Mouse (Mus musculus) embryonic facial prominence, embryonic 11.5 days (tissue): ENCODE data around the gene Slc6a17. TPM values are rescaled to one million over a fixed set of nuclear protein-coding genes. Genes with fewer than 3 reads are reported as not detected.

ENCODE experiments used
- ATAC-seq: fragments of 200-750 bp; cut with Nextera tagmentation; replicated peaks from 2 replicates; pipeline ENCODE4 v1.8.0; 2017; ENCODE audit warnings: low read depth; ENCODE audit not compliant: insufficient number of reproducible peaks, low FRiP score, low TSS enrichment
- DNase-seq: peaks from one replicate; pipeline ENCODE4 v3.0.0-alpha.2; 2015; ENCODE audit warnings: low spot score
- H3K27ac ChIP-seq: fragments of 300-500 bp; sonication (generic); replicated peaks from 2 replicates; pipeline ENCODE4 v1.5.1; 2014; ENCODE audit warnings: mild to moderate bottlenecking, low read depth, low read length, control low read depth
- H3K27me3 ChIP-seq: fragments of 300-500 bp; sonication (generic); 2 replicates; pipeline ENCODE4 v1.6.1; 2014; ENCODE audit warnings: mild to moderate bottlenecking, low read length, moderate library complexity, mixed read lengths; ENCODE audit not compliant: control insufficient read depth, insufficient read depth
- H3K36me3 ChIP-seq: fragments of 300-500 bp; sonication (generic); replicated peaks from 2 replicates; pipeline ENCODE4 v1.6.1; 2014; ENCODE audit warnings: low read depth, mild to moderate bottlenecking, low read length, moderate library complexity, mixed read lengths; ENCODE audit not compliant: control insufficient read depth, insufficient read depth
- H3K4me1 ChIP-seq: fragments of 300-500 bp; sonication (generic); 2 replicates; pipeline ENCODE4 v1.6.1; 2014; ENCODE audit warnings: low read length, mixed read lengths; ENCODE audit not compliant: control insufficient read depth, insufficient read depth
- H3K4me2 ChIP-seq: fragments of 300-500 bp; sonication (generic); 2 replicates; pipeline ENCODE4 v1.6.1; 2014; ENCODE audit warnings: low read depth, mild to moderate bottlenecking, control low read depth, low read length, moderate library complexity
- H3K4me3 ChIP-seq: fragments of 300-500 bp; sonication (generic); 2 replicates; pipeline ENCODE4 v1.5.1; 2014; ENCODE audit warnings: low read depth, low read length, control low read depth
- H3K9ac ChIP-seq: fragments of 300-500 bp; sonication (generic); replicated peaks from 2 replicates; pipeline ENCODE4 v1.6.1; 2014; ENCODE audit warnings: mild to moderate bottlenecking, control low read depth, low read length
- H3K9me3 ChIP-seq: fragments of 300-500 bp; sonication (generic); replicated peaks from 2 replicates; pipeline ENCODE4 v1.6.1; 2016; ENCODE audit warnings: mild to moderate bottlenecking, low read length, inconsistent platforms, mixed read lengths; ENCODE audit not compliant: control insufficient read depth
- WGBS: fragments of 180-500 bp; shearing (Covaris S2); extraction: QIAGEN DNeasy Blood & Tissue Kit; methylation state at CpG from one replicate; pipeline ENCODE4 v1.1.7; 2014; 5-methylcytosine and 5-hydroxymethylcytosine counted together
- polyA plus RNA-seq: library from polyadenylated mRNA; unstranded; fragments of >200 nt; fragmentation: Nextera tagmentation; extraction: Ambion mirVana; gene quantifications from 2 replicates; pipeline ENCODE4 v1.2.1, GENCODE M21; 2014

Slc6a17 gene
- polyA plus RNA-seq, 1 experiment from 2014 or later, result 2.9 TPM

DNA sequence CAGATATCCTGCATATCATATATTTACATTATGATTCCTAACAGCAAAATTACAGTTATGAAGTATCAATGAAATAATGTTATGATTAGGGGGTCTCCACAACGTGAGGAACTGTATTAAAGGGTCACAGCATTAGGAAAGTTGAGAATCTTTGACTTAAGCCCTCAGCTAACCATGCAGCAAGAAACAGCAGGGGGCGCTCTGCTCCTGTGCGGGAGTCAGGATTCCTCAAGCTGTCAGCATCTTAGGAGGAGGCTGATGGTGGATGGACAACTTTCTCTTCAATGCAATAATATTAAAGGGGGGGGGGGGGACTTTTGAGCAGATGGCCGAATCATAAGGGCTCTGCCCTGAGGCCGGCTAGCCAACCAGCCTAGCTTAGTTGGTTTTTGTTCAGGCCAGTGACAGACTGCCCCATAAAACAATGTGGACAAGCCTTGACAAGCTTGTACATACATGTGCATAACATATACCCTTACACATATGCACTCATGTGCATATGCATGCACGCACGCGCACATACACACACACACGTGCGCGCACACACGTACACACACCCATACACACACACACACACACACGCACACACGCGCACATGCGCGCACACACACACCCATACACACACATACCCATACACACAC, 32.7 kb upstream of the Slc6a17 start:
- Histone ChIP-seq H3K36me3 (no peaks in the 10 kb centered on the region), H3K9me3 (no peaks in the 10 kb centered on the region), H3K4me3 (no peak overlapping the region), H3K27me3 (no peaks in the 10 kb centered on the region), H3K27ac (no peak overlapping the region), H3K9ac (no peak overlapping the region), H3K4me1 (no peaks in the 10 kb centered on the region), H3K4me2 (no peak overlapping the region)
- WGBS, result 69% methylated on average over 16 of the region's 17 CpGs
- ATAC-seq, result peak; percentile 54; the same call in 1 of the 2 replicates
- DNase-seq, result peak; percentile 86

DNA sequence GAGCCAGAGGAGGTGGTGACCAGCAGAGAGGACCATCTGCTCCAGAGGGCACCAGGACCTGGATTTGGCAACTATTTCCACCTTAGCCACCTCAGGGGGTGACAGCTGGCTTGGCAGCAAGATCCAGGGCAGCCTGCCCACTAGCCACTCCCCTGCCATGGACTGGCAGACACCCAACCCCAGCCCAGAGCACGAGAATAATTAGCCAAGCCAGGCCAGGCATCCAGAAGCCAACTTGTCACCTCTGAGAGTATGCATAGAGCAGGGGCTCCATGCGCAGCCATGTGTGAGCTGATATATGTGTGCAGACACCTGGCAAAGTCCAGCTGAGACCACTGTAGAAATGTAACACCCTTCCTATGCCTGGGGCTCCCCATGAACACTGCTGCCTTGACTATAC, 29.1 kb upstream of the Slc6a17 start:
- no peak for DNase-seq
- 76% methylated on average over 2 of the region's 2 CpGs for WGBS
- no peaks in the 10 kb centered on the region for H3K36me3 ChIP-seq

DNA sequence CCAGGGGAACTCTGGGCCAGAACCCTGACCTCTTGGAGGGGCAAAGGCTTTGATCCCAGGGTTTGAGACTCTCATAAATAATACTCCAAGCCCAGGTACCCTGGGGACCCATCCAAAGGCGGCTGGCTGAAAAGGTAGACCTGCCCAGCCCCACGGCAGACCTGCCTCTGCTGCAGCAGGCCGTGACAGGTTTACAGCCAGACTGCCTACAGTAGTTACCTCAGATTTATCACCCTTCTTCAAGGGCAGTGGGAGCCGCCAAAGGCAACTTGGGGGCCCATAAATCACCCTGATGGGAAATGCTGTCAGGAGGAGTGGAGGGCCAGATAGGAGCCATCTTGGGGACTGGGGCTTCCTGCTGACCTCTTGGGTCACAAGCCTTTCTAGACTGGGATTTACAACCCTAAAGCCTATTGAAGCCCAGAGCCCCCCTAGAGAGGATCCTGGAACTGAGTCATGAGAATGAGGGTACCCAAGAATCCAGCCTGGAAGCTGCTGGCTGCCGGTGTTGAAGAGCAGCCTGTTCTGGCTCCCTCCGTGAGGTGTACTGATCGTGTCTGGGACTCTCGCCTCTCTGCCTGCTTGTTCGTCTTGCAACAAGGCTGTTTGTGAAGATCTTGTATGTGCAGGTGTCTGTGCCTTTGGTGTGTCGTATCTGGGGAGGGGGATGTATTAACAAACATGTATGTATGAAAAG, 28.0 kb upstream of the Slc6a17 start:
- ATAC-seq (no peak), DNase-seq (no peak)
- Histone ChIP-seq H3K27ac (no peak overlapping the region), H3K36me3 (no peaks in the 10 kb centered on the region), H3K4me2 (no peak overlapping the region), H3K27me3 (no peaks in the 10 kb centered on the region), H3K4me1 (no peaks in the 10 kb centered on the region), H3K9me3 (no peaks in the 10 kb centered on the region), H3K4me3 (no peak overlapping the region), H3K9ac (no peak overlapping the region)
- 79% methylated on average over 10 of the region's 10 CpGs for WGBS

More for the DNA sequence above, 29.1 kb upstream of the Slc6a17 start:
- Histone ChIP-seq H3K4me2 (no peak overlapping the region), H3K27me3 (no peaks in the 10 kb centered on the region), H3K9me3 (no peaks in the 10 kb centered on the region), H3K4me3 (no peak overlapping the region), H3K4me1 (no peaks in the 10 kb centered on the region), H3K27ac (no peak overlapping the region), H3K9ac (no peak overlapping the region)
- no peak for ATAC-seq

- H3K4me1 ChIP-seq, result no peaks in the 10 kb centered on the region
- WGBS, result 81% methylated on average over 5 of the region's 5 CpGs
- no peak for ATAC-seq
Measured at GRCm38 (mm10) chr3:107545278-107545677, 27.5 kb upstream of the Slc6a17 start.

DNA sequence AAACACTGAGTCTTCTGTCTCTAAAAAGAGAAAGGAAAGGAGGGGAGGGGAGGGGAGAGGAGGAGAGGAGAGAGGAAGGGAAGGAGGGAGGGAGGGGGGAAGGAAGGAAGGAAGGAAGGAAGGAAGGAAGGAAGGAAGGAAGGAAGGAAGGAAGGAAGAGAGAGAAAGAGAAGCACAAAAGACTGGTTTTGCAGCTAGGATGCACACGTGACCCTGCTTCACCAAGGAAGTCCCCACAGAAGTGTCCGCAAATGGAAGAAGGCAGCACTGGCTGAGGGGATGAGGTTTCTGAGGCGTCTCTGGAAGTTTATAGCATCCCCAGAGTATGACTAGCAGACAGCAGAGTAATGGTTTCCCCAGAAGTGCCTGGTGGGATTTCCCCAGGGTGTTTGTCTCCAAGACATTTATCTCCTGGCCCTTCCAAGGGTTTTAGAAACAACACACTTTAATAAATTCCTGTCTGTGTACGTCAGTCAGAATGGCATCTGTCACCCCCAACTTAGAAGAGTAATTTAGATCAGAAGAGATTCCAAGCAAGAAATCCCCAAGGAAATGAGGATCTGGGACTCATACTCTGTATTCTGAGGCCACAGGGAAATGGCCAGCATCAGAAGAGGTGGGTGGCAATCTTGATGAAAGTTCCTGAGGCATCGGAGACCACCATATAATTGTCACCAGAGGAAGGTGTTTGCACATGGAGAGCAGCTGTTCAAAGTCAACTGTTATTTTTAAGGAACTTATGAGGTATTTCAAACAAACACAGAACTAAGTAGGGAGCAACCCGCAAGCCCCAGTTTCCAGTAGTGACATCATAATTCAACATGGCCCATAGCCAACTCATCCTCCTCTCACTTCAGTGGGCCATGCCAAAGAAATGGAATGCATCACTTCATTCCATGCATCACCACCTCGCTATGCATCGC, 25.6 kb upstream of the Slc6a17 start:
- WGBS, result 72% methylated on average over 8 of the region's 8 CpGs
- Histone ChIP-seq H3K9ac (no peak overlapping the region), H3K4me2 (no peak overlapping the region), H3K4me3 (no peak overlapping the region), H3K4me1 (no peaks in the 10 kb centered on the region), H3K27me3 (no peaks in the 10 kb centered on the region), H3K36me3 (no peaks in the 10 kb centered on the region), H3K9me3 (no peaks in the 10 kb centered on the region), H3K27ac (no peak overlapping the region)
- DNase-seq, result no peak
- no peak for ATAC-seq

More at GRCm38 (mm10) chr3:107545278-107545677, 27.5 kb upstream of the Slc6a17 start:
- H3K4me2 ChIP-seq, result no peak overlapping the region
- no peaks in the 10 kb centered on the region for H3K27me3 ChIP-seq
- H3K9me3 ChIP-seq, result no peaks in the 10 kb centered on the region
- no peak for DNase-seq
- no peak overlapping the region for H3K9ac ChIP-seq
- H3K27ac ChIP-seq, result no peak overlapping the region
- no peaks in the 10 kb centered on the region for H3K36me3 ChIP-seq
- H3K4me3 ChIP-seq, result no peak overlapping the region

DNA sequence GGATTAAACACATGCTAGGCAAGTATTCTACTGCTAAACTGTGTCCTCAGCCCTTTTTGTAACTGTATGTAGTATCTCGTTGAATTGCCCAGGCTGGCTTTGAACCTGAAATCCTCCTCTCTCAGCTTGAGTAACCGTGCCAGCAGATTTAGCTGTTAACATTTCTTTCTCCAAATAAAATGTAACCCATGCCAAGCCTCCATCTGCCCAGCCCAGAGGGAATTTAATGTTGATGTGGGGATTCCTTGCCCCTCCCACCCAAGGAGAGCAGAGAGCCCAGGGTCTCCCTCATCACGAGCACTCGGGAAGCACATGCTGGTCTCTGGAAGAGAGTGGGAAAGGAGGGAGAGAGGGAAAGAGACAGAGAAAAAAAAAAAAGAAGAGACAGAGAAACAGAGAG, 24.8 kb upstream of the Slc6a17 start:
- Histone ChIP-seq H3K9ac (no peak overlapping the region), H3K27me3 (no peaks in the 10 kb centered on the region), H3K9me3 (no peaks in the 10 kb centered on the region), H3K27ac (no peak overlapping the region), H3K36me3 (no peaks in the 10 kb centered on the region), H3K4me3 (no peak overlapping the region), H3K4me1 (no peaks in the 10 kb centered on the region), H3K4me2 (no peak overlapping the region)
- no peak for DNase-seq
- no peak for ATAC-seq
- 60% methylated on average over 4 of the region's 4 CpGs for WGBS

- no peak for DNase-seq
- ATAC-seq, result no peak
- no peak overlapping the region for H3K4me3 ChIP-seq
Measured at GRCm38 (mm10) chr3:107537504-107537889, 19.7 kb upstream of the Slc6a17 start.

More at GRCm38 (mm10) chr3:107537504-107537889, 19.7 kb upstream of the Slc6a17 start:
- Histone ChIP-seq H3K4me2 (no peak overlapping the region; the same call in 1 of the 2 replicates), H3K27me3 (peaks cover 3% of the 10 kb centered on the region; the same call in 1 of the 2 replicates), H3K36me3 (no peaks in the 10 kb centered on the region), H3K4me1 (no peaks in the 10 kb centered on the region), H3K9ac (no peak overlapping the region), H3K9me3 (no peaks in the 10 kb centered on the region), H3K27ac (no peak overlapping the region)
- WGBS, result 22% methylated on average over 8 of the region's 8 CpGs
